Mouse (Mus musculus) liver, postnatal 0 days (tissue): ENCODE results near the gene Wnt3.

Source experiments
- CTCF ChIP-seq: sonication (generic); IDR thresholded peaks from 2 replicates; pipeline ENCODE4 v1.5.1; 2016; ENCODE audit warnings: antibody characterized with exemption, low read depth
- EP300 ChIP-seq: IDR thresholded peaks from 2 replicates; pipeline ENCODE4 v1.6.1; 2016; ENCODE audit warnings: antibody characterized with exemption, low read depth, mild to moderate bottlenecking

DNA sequence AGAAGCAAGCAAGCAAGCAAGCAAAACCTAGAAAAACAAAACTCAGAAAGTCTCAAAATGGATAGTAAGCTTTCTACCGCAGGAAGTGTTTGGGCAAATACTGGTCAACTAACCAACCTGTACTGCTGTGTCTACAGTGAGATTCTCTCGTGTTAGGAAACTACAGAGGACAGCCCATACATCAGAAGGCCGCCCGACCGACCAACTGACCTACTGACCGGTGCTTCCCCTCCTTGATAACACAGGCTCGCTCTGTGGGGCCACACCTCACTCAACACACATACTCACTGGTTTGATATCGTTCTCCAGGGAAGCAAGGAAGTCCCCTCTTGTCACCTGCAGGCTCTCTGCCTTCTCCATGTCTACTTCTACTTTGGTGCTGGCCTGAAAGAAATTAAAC lies 89.0 kb downstream of the Wnt3 start:
- no peak for TF ChIP-seq CTCF
- no peak for TF ChIP-seq EP300
